Mouse (Mus musculus): ENCODE results near the gene Arl4d. TPM values are rescaled to one million over a fixed set of nuclear protein-coding genes. Genes with fewer than 3 reads are reported as not detected.
"Not testable (repeated sequence)": the region's sequence is repeated elsewhere in the genome, so short reads cannot be mapped to it uniquely, and the experiment has no call there.

The Arl4d gene
- total RNA-seq, 2 experiments from 2014 or later: 7.1 to 10.0 TPM

- peak; percentile 43 to 61 for DNase-seq (ENCODE audit: low spot score in 2 of 2)
Observed at GRCm38 (mm10) chr11:101645411-101646282, 19.7 kb upstream of the Arl4d start.

- DNase-seq (ENCODE audit: low spot score in 2 of 2): not testable (repeated sequence)
Observed at GRCm38 (mm10) chr11:101646283-101646794, 19.0 kb upstream of the Arl4d start.

- DNase-seq (ENCODE audit: low spot score in 2 of 2): not testable (repeated sequence)
Observed at GRCm38 (mm10) chr11:101647093-101647492, 18.2 kb upstream of the Arl4d start.

- no peak for DNase-seq (ENCODE audit: low spot score in 2 of 2)
Observed at GRCm38 (mm10) chr11:101656356-101656755, 9.0 kb upstream of the Arl4d start.

GRCm38 (mm10) chr11:101657528-101657885 lies 7.8 kb upstream of the Arl4d start:
- no peak for DNase-seq (ENCODE audit: low spot score in 2 of 2)

- DNase-seq (ENCODE audit: low spot score in 2 of 2): peak; percentile 55 to 83
Observed at GRCm38 (mm10) chr11:101657886-101658750, 7.2 kb upstream of the Arl4d start.

GRCm38 (mm10) chr11:101658751-101659558 lies 6.4 kb upstream of the Arl4d start:
- peak in 1 of 2 experiments; percentile 62 for DNase-seq (ENCODE audit: low spot score in 2 of 2)

- no peak for DNase-seq (ENCODE audit: low spot score in 2 of 2)
Observed at GRCm38 (mm10) chr11:101661191-101661590, 4.2 kb upstream of the Arl4d start.

- DNase-seq (ENCODE audit: low spot score in 2 of 2): no peak
Observed at GRCm38 (mm10) chr11:101661786-101662185, 3.6 kb upstream of the Arl4d start.

- DNase-seq (ENCODE audit: low spot score in 2 of 2): no peak
Observed at GRCm38 (mm10) chr11:101663229-101664027, 1.9 kb upstream of the Arl4d start.

- no peak for DNase-seq (ENCODE audit: low spot score in 2 of 2)
Observed at GRCm38 (mm10) chr11:101665636-101665992, 273 bp downstream of the Arl4d start.

GRCm38 (mm10) chr11:101666626-101667345 lies 1.4 kb downstream of the Arl4d start:
- DNase-seq (ENCODE audit: low spot score in 2 of 2): no peak

- peak in 1 of 2 experiments; percentile 53 for DNase-seq (ENCODE audit: low spot score in 2 of 2)
Observed at GRCm38 (mm10) chr11:101667871-101668532, 2.7 kb downstream of the Arl4d start.

GRCm38 (mm10) chr11:101668546-101669261 lies 3.4 kb downstream of the Arl4d start:
- no peak for DNase-seq (ENCODE audit: low spot score in 2 of 2)

GRCm38 (mm10) chr11:101670334-101670733 lies 5.0 kb downstream of the Arl4d start:
- DNase-seq (ENCODE audit: low spot score in 2 of 2): no peak

GRCm38 (mm10) chr11:101671255-101671654 lies 5.9 kb downstream of the Arl4d start:
- DNase-seq (ENCODE audit: low spot score in 2 of 2): no peak

GRCm38 (mm10) chr11:101673010-101673642 lies 7.8 kb downstream of the Arl4d start:
- no peak for DNase-seq (ENCODE audit: low spot score in 2 of 2)

- DNase-seq (ENCODE audit: low spot score in 2 of 2): no peak
Observed at GRCm38 (mm10) chr11:101674106-101674505, 8.8 kb downstream of the Arl4d start.

Measured in gastrocnemius, postnatal 4 days (tissue).